Mouse (Mus musculus): ENCODE results near the gene Setd1a. TPM values are rescaled to one million over a fixed set of nuclear protein-coding genes. Genes with fewer than 3 reads are reported as not detected.

Gene Setd1a
- polyA plus RNA-seq, 1 experiment from 2014 or later, result 6.9 TPM

- no peak for TF ChIP-seq EP300 (optimal IDR thresholded peaks at IDR 0.05)
- no peak for TF ChIP-seq CTCF (IDR thresholded peaks at IDR 0.05; ENCODE audit: low read depth)
Observed at GRCm38 (mm10) chr7:127798591-127798990, 22.1 kb downstream of the Setd1a start.

GRCm38 (mm10) chr7:127799211-127799610 is 22.7 kb downstream of the Setd1a start:
- Histone ChIP-seq H3K9me3 (ENCODE audit: control insufficient read depth, low read length) (no peaks in the 10 kb centered on the region), H3K4me3 (ENCODE audit: low read depth, low read length) (no peak overlapping the region), H3K4me1 (replicated peaks; ENCODE audit: control insufficient read depth, insufficient read depth) (peaks cover 3% of the 10 kb centered on the region), H3K27ac (replicated peaks) (no peak overlapping the region), H3K36me3 (ENCODE audit: control insufficient read depth, insufficient read depth, low read length) (peaks cover 22% of the 10 kb centered on the region), H3K27me3 (ENCODE audit: control insufficient read depth, insufficient read depth, low read length) (no peaks in the 10 kb centered on the region), H3K9ac (ENCODE audit: low read length) (no peak overlapping the region), H3K4me2 (replicated peaks; ENCODE audit: low read depth) (no peak overlapping the region)
- TF ChIP-seq CTCF (IDR thresholded peaks at IDR 0.05; ENCODE audit: low read depth), result no peak
- no peak for TF ChIP-seq EP300 (optimal IDR thresholded peaks at IDR 0.05)
- DNase-seq (ENCODE audit: low spot score) (no peak), ATAC-seq (ENCODE audit: low FRiP score, low TSS enrichment) (no peak)
- 89% methylated on average over 13 of the region's 13 CpGs for WGBS

More at GRCm38 (mm10) chr7:127798591-127798990, 22.1 kb downstream of the Setd1a start:
- H3K9ac ChIP-seq (ENCODE audit: low read length), result no peak overlapping the region
- H3K4me2 ChIP-seq (replicated peaks; ENCODE audit: low read depth), result no peak overlapping the region
- ATAC-seq (ENCODE audit: low FRiP score, low TSS enrichment) (no peak), DNase-seq (ENCODE audit: low spot score) (no peak)
- 87% methylated on average over 4 of the region's 4 CpGs for WGBS
- H3K4me1 ChIP-seq (replicated peaks; ENCODE audit: control insufficient read depth, insufficient read depth), result peaks cover 3% of the 10 kb centered on the region
- no peaks in the 10 kb centered on the region for H3K27me3 ChIP-seq (ENCODE audit: control insufficient read depth, insufficient read depth, low read length)
- H3K36me3 ChIP-seq (ENCODE audit: control insufficient read depth, insufficient read depth, low read length), result peaks cover 22% of the 10 kb centered on the region
- no peak overlapping the region for H3K27ac ChIP-seq (replicated peaks)
- H3K4me3 ChIP-seq (ENCODE audit: low read depth, low read length), result no peak overlapping the region
- H3K9me3 ChIP-seq (ENCODE audit: control insufficient read depth, low read length), result no peaks in the 10 kb centered on the region

GRCm38 (mm10) chr7:127799738-127800137 is 23.3 kb downstream of the Setd1a start:
- no peak overlapping the region for H3K4me3 ChIP-seq (ENCODE audit: low read depth, low read length)
- 94% methylated on average over 1 of the region's 1 CpGs for WGBS
- H3K27me3 ChIP-seq (ENCODE audit: control insufficient read depth, insufficient read depth, low read length), result no peaks in the 10 kb centered on the region
- H3K4me1 ChIP-seq (replicated peaks; ENCODE audit: control insufficient read depth, insufficient read depth), result peaks cover 3% of the 10 kb centered on the region
- DNase-seq (ENCODE audit: low spot score) (no peak), ATAC-seq (ENCODE audit: low FRiP score, low TSS enrichment) (no peak)
- no peak overlapping the region for H3K9ac ChIP-seq (ENCODE audit: low read length)
- no peaks in the 10 kb centered on the region for H3K9me3 ChIP-seq (ENCODE audit: control insufficient read depth, low read length)
- TF ChIP-seq CTCF (IDR thresholded peaks at IDR 0.05; ENCODE audit: low read depth), result no peak
- no peak for TF ChIP-seq EP300 (optimal IDR thresholded peaks at IDR 0.05)
- no peak overlapping the region for H3K4me2 ChIP-seq (replicated peaks; ENCODE audit: low read depth)
- no peak overlapping the region for H3K27ac ChIP-seq (replicated peaks)
- peaks cover 22% of the 10 kb centered on the region for H3K36me3 ChIP-seq (ENCODE audit: control insufficient read depth, insufficient read depth, low read length)

- Histone ChIP-seq H3K4me2 (replicated peaks; ENCODE audit: low read depth) (peak within 1 kb of the TSS; percentile 51), H3K4me3 (ENCODE audit: low read depth, low read length) (peak within 1 kb of the TSS; percentile 33), H3K9me3 (ENCODE audit: control insufficient read depth, low read length) (no peaks in the 10 kb centered on the region), H3K27me3 (ENCODE audit: control insufficient read depth, insufficient read depth, low read length) (no peaks in the 10 kb centered on the region), H3K9ac (ENCODE audit: low read length) (peak within 1 kb of the TSS; percentile 52; the same call in 1 of the 2 replicates), H3K4me1 (replicated peaks; ENCODE audit: control insufficient read depth, insufficient read depth) (peaks cover 3% of the 10 kb centered on the region), H3K36me3 (ENCODE audit: control insufficient read depth, insufficient read depth, low read length) (peaks cover 20% of the 10 kb centered on the region), H3K27ac (replicated peaks) (peak within 1 kb of the TSS; percentile 77)
- WGBS, result 14% methylated on average over 6 of the region's 6 CpGs
- DNase-seq (ENCODE audit: low spot score) (peak; percentile 97), ATAC-seq (ENCODE audit: low FRiP score, low TSS enrichment) (peak; percentile 91)
- no peak for TF ChIP-seq EP300 (optimal IDR thresholded peaks at IDR 0.05)
- TF ChIP-seq CTCF (IDR thresholded peaks at IDR 0.05; ENCODE audit: low read depth), result peak; percentile 100
Observed at GRCm38 (mm10) chr7:127800435-127801009, 24.1 kb downstream of the Setd1a start, which contains the start of gene Hsd3b7. TSS of gene Hsd3b7 (plus strand) at chr7:127800604.

GRCm38 (mm10) chr7:127801010-127801621 is 24.6 kb downstream of the Setd1a start:
- ATAC-seq (ENCODE audit: low FRiP score, low TSS enrichment), result peak; percentile 43
- peaks cover 14% of the 10 kb centered on the region for H3K36me3 ChIP-seq (ENCODE audit: control insufficient read depth, insufficient read depth, low read length)
- TF ChIP-seq CTCF (IDR thresholded peaks at IDR 0.05; ENCODE audit: low read depth) (peak; percentile 18; the same call in 1 of the 2 replicates), EP300 (optimal IDR thresholded peaks at IDR 0.05) (no peak)
- H3K27me3 ChIP-seq (ENCODE audit: control insufficient read depth, insufficient read depth, low read length), result no peaks in the 10 kb centered on the region
- DNase-seq (ENCODE audit: low spot score), result peak; percentile 57
- WGBS, result 78% methylated on average over 8 of the region's 8 CpGs
- H3K27ac ChIP-seq (replicated peaks), result peak overlapping the region; percentile 77
- H3K4me3 ChIP-seq (ENCODE audit: low read depth, low read length), result peak overlapping the region; percentile 33; the same call in 1 of the 2 replicates
- H3K9me3 ChIP-seq (ENCODE audit: control insufficient read depth, low read length), result no peaks in the 10 kb centered on the region
- H3K4me1 ChIP-seq (replicated peaks; ENCODE audit: control insufficient read depth, insufficient read depth), result peaks cover 3% of the 10 kb centered on the region
- H3K9ac ChIP-seq (ENCODE audit: low read length), result peak overlapping the region; percentile 52; the same call in 1 of the 2 replicates
- H3K4me2 ChIP-seq (replicated peaks; ENCODE audit: low read depth), result peak overlapping the region; percentile 51

GRCm38 (mm10) chr7:127802313-127802712 is 25.8 kb downstream of the Setd1a start:
- DNase-seq (ENCODE audit: low spot score), result no peak

More at GRCm38 (mm10) chr7:127802313-127802712, 25.8 kb downstream of the Setd1a start:
- Histone ChIP-seq H3K9ac (ENCODE audit: low read length) (no peak overlapping the region), H3K4me1 (replicated peaks; ENCODE audit: control insufficient read depth, insufficient read depth) (peaks cover 3% of the 10 kb centered on the region), H3K27me3 (ENCODE audit: control insufficient read depth, insufficient read depth, low read length) (no peaks in the 10 kb centered on the region), H3K4me2 (replicated peaks; ENCODE audit: low read depth) (no peak overlapping the region), H3K36me3 (ENCODE audit: control insufficient read depth, insufficient read depth, low read length) (0 out of 2 replicates have a peak, but pooled peaks cover 8% of the 10 kb centered on the region), H3K27ac (replicated peaks) (no peak overlapping the region), H3K9me3 (ENCODE audit: control insufficient read depth, low read length) (no peaks in the 10 kb centered on the region), H3K4me3 (ENCODE audit: low read depth, low read length) (no peak overlapping the region)
- no peak for TF ChIP-seq CTCF (IDR thresholded peaks at IDR 0.05; ENCODE audit: low read depth)
- no peak for TF ChIP-seq EP300 (optimal IDR thresholded peaks at IDR 0.05)
- no peak for ATAC-seq (ENCODE audit: low FRiP score, low TSS enrichment)
- 92% methylated on average over 17 of the region's 17 CpGs for WGBS
